Mouse (Mus musculus) liver, postnatal 0 days (tissue): ENCODE data around the gene Bank1.

Source experiments
- CTCF ChIP-seq: sonication (generic); IDR thresholded peaks from 2 replicates; pipeline ENCODE4 v1.5.1; 2016; ENCODE audit warnings: antibody characterized with exemption, low read depth
- EP300 ChIP-seq: IDR thresholded peaks from 2 replicates; pipeline ENCODE4 v1.6.1; 2016; ENCODE audit warnings: antibody characterized with exemption, low read depth, mild to moderate bottlenecking

DNA sequence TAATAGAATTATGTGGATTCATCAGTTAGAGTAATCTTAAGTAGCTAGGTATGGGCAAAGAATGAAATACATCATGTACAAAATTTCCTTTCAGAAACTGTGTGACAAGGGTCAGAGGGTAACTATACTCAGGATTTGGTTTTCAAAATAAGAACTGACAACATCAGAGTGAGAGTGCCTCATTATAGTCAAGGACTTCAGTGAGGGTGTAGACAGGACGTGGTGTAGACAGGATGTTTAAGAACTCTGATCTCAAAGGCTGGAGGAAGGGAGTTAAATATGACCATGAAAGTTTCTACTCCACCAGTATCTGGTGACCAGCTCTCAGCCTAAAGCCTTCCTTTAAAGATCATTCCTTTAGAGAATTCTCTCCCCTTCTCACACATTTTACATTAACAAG is 219.4 kb downstream of the Bank1 start:
- no peak for TF ChIP-seq CTCF
- no peak for TF ChIP-seq EP300
